Mouse (Mus musculus) G1E (cell line): ENCODE measurements around the gene Sh3rf1.

Source experiments
- CTCF ChIP-seq: IDR thresholded peaks from 2 replicates; pipeline ENCODE4 v1.5.1; 2012; ENCODE audit warnings: low read depth, low read length, inconsistent platforms, mixed read lengths
- POLR2AphosphoS5 ChIP-seq: IDR thresholded peaks from 2 replicates; pipeline ENCODE4 v1.6.1; 2012; ENCODE audit warnings: low read depth, low read length, inconsistent platforms; ENCODE audit not compliant: insufficient replicate concordance

- TF ChIP-seq CTCF (no peak), POLR2AphosphoS5 (no peak)
Observed at GRCm38 (mm10) chr8:61273307-61274221, 49.9 kb downstream of the Sh3rf1 start.
